Mouse (Mus musculus) heart, postnatal 4 days (tissue): ENCODE data around the gene Nup62cl. TPM values are rescaled to one million over a fixed set of nuclear protein-coding genes. Genes with fewer than 3 reads are reported as not detected.
A peak's percentile ranks its signal among the peaks of the same experiment; 100 is the strongest.

Experiments used
- DNase-seq: peaks from one replicate; pipeline ENCODE4 v3.0.0; 2021
- total RNA-seq, 2 experiments: library from RNA; stranded (reverse); gene quantifications; 2 replicates each; pipeline ENCODE4 v1.2.3; 2021

Gene Nup62cl
- total RNA-seq = under 1 TPM in 1 of 2 experiments, not detected in 1; 0.36 TPM

DNA sequence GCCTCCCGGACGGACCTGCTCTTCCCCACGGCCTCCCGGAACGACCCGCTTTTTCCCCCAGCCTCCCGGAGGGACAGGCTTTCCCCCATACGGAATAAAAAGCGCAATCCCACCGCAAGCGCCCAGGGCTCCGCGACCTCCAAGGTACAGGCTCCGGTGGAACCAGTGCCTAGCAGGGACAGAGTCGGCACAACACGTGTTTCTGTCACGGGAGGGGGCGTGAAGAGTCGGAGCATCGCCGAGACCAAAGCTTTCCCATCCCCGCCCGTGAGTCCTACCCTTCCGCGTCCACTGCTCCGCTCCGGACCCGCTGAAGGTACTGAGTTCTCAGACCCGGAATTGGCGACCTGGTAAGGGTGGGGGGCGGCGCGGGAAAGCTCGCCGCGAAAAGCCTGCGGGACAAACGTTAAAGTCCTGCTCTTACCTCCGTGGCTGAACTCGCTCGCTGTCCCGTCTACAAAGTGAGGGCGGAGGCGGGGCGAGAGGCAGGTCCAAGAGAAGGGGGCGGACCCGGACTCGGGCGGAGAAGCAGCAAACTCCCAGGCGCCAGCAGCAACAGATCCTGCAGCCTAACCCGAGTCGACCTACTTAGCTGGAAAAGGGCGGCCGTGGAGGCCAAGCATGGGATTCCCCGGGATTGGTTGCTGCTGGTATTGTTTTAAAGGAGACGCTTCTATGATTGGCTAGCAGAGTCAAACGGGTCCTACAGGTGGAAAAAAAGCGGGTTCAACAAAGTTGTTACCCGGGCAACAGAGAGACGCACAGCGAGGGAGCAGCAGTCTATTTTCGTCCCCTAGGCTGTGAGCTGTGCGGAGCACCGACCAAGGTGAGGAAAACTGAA lies at the start of gene Nup62cl, which contains the start of gene Pih1h3b:
Nup62cl (minus strand) TSS at position 578 of the 841 bp plus-strand sequence.
Pih1h3b (plus strand) TSS at position 745 of the 841 bp plus-strand sequence.
- DNase-seq = peak; percentile 41

DNA sequence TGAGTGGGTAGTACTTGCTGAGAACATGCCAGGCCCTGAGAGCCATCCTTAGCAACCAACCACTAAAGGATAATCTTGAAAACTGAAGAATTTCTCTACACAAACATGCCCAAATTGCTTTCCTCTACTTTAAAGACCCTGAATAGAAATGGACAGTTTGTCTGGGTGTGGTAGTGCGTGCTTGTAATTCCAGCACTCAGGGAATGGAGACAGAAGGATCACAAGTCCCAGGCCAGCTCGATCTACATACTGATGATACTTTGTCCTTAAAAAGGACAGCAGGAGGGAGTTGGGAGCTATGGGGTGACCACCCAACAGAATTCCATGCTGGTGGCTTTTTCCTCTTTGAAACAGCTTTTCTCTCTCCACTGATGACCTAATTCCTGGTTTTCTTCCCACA lies 31.6 kb upstream of the Nup62cl start:
- DNase-seq = no peak

DNA sequence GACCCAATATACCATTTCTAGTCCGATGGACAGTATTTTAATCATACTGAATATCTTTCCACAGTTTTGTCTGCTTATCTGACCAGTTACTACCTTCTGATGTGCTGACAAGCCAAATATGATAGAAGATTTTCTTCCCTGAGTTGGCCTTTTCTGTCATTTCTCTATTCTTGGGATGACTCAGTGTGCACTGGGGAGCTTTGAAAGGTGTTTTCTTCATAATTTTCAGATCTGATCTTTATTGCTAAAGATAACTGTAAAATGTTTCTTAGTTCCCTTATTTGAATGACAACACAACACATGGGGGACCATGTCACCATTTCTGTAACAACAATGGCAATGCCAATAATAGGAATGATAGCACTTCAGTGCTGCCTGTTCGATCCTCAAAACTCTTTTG lies 20.0 kb upstream of the Nup62cl start:
- DNase-seq = no peak

DNA sequence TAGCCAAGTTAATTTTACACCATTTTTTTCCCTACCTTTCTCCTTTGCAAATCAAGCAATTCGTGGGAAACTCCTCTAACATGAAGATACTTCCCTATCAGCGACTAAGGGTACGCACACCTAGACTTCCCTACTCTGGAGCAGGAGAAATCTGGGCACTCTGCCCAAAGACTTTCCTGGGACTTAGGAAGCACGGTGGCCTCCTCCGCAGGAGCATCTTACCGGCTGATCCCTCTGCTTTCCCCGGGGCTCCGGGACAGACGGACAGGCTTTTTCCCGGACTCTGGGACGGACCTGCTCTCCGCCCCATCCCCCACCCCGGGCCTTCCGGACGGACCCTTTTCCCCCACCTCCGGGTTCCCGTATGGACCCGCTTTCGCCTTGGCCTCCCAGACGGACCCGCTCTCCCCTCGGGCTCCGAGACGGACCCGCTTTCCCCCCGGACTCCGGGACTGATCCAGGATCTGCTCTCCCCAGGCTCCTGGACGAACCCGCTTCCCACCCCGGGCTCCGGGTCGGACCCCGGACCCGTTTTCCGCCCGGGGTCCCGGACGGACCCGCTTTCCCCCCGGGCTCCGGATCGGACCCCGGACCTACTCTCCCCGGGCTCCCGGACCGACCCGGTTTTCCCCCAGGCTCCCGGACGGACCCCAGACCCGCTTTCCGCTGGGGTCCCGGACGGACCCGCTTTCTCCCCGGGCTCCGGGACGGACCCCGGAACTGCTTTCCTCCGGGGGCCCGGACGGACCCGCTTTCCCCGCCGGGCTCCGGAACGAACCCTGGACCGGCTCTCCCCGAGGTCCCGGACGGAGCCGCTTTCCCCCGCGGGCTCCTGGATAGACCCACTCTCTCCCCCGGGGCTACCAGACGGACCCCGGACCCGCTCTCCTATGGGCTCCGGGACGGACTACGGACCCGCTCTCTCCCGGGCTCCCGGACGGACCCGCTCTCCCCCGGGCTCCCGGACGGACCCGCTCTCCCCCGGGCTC lies 1.3 kb downstream of the Nup62cl start:
- DNase-seq = peak; percentile 6

DNA sequence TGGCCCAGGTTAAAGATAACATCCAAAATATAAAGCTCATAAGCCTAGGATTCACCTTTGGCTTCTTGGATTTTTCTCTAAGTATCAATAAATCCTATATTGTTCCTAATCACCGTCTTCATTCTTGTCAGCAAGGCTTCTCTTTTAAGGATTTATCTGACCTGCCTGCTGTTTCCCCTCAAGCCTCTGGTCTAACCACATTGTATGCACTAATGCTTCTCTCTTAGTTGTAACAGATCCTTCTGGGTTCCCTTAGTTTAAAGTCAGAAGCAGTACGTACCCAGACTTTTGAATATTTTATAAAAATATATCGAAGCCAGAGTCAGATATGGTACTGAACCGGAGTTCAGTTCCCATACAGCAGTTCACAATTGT lies 63.8 kb downstream of the Nup62cl start:
- DNase-seq = no peak

DNA sequence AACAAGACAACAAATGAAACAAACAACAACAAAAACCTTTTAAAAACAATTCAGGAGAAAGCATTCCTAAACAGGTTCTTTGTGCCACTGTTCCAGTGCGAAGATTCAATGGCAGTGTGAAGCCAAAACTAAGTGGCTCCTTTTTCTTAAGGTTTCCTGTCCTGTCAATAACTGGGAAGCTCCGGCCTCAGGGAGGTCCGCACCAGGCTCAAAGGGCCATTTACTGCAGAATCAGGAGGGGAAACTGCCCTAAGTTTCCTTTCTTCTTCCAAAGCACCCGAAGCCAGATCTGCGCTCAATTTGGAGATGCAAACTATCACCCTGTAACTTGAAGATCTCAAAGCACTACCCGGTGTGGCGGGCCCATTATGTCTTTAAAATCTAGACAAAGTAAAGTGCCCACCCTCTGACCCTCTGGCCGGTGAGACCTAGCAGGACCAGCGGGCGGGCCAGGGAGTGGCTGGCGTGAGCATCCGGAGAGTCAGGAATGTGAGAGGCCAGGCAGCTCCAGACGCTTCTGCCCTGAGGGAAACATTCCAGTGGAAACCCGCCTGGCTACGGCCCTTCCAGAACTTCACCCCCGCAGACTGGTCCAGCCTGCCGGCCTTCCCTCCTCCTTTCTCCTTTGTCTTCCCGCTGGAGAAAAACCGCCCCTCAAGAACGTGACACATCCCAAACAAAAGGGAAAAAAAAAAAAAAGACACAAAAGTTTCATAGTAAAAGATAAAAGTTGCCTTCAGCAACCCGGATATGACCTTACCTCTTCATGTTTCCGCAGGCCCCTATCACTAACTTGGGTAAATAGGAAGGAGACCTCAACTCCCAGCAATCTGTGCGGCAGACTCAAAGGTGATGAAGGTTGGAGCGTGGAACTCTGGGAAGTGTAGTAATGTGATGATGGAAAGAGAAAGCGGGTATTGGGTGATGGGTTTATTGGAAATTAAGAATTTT lies 64.5 kb downstream of the Nup62cl start, which contains the start of gene Rbm41:
Rbm41 (minus strand) TSS at position 856 of the 951 bp plus-strand sequence.
- DNase-seq = peak; percentile 37

DNA sequence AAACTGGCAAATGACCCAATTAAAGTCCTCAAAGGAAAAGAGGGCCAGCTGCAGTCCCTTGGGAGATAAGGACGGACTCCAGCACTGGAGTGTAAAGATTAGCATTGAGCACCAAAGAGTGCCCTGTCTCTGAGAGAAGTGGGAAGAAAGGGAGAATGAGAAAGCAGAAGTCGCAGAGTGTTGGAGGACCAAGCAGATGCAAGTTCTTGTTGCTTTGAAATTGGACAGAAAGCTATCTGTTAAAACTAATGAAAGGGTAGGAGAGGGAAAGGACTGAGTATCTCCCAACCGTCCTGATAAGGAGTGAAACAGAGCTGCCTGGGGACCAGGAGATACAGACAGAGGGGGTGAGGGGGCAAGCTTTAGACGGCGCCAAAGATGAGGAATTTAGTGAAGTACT lies 80.4 kb downstream of the Nup62cl start:
- DNase-seq = no peak

Other genes starting within 250 kb of the Nup62cl start
- 10 to 100 TPM; 11.4 to 12.3 TPM for gene Morc4, start 191.0 kb downstream of the Nup62cl start, total RNA-seq
- gene Rbm41, start 64.1 kb downstream of the Nup62cl start, total RNA-seq = 10 to 100 TPM; 10.0 to 11.4 TPM
- not detected for gene Pih1h3b, start 167 bp upstream of the Nup62cl start, total RNA-seq